ENCODE assay signal across 9 mouse cellular contexts in genomic region chr6:16221002-16221627, GRCm38 (mm10).
DNase-seq lines count a peak whose midpoint lies in the region; ATAC-seq and TF ChIP-seq lines count a peak whose summit lies in the region.
"Had no signal": no experiment of that assay in that cellular context is flagged by ENCODE, and none has a peak within 500 bp of the region (broad histone marks: within the 10 kb centered on the region; RNA-seq: fewer than 3 reads in every experiment).

No protein-coding gene starts in this region.

- no peak overlapping the region for H3K4me3 ChIP-seq in liver, embryonic 14.5 days (ENCODE audit: insufficient read depth in 1 of 2, low read depth in 2 of 2, low read length in 2 of 2)
- H3K4me3 ChIP-seq in embryonic facial prominence, embryonic 10.5 days, result no peak overlapping the region
- H3K4me3 ChIP-seq in hindbrain, embryonic 16.5 days (ENCODE audit: low read length), result no peak overlapping the region
- H3K4me3 ChIP-seq in lung, embryonic 16.5 days (ENCODE audit: low read length), result no peak overlapping the region
- H3K4me3 ChIP-seq: embryonic facial prominence, embryonic 12.5 days; limb, embryonic 13.5 days had no signal

- peak in 1 of 3 experiments; percentile 2 for DNase-seq in liver, embryonic 14.5 days (ENCODE audit: low read depth in 3 of 3, low spot score in 3 of 3)
- DNase-seq in liver, result no peak
- DNase-seq in R1 (ENCODE audit: low read depth, low spot score), result peak; percentile 52
- DNase-seq in embryonic facial prominence, embryonic 10.5 days (ENCODE audit: low spot score), result peak; percentile 19
- peak; percentile 39 for DNase-seq in splenic B cell, adult 2 months (ENCODE audit: low read depth, low spot score)

- no peak overlapping the region for H3K4me2 ChIP-seq in liver, embryonic 14.5 days (ENCODE audit: low read depth)
- H3K4me2 ChIP-seq in hindbrain, embryonic 16.5 days (ENCODE audit: low read length), result no peak overlapping the region
- H3K4me2 ChIP-seq in lung, embryonic 16.5 days (ENCODE audit: low read depth, low read length), result no peak overlapping the region
- H3K4me2 ChIP-seq: embryonic facial prominence, embryonic 12.5 days; limb, embryonic 13.5 days had no signal

- H3K9me3 ChIP-seq in liver, embryonic 14.5 days (ENCODE audit: control insufficient read depth, low read length), result no peaks in the 10 kb centered on the region
- H3K9me3 ChIP-seq in embryonic facial prominence, embryonic 10.5 days, result no peaks in the 10 kb centered on the region
- H3K9me3 ChIP-seq in hindbrain, embryonic 16.5 days (ENCODE audit: control insufficient read depth, low read length), result no peaks in the 10 kb centered on the region
- no peaks in the 10 kb centered on the region for H3K9me3 ChIP-seq in lung, embryonic 16.5 days (ENCODE audit: control insufficient read depth, low read length)
- H3K9me3 ChIP-seq: embryonic facial prominence, embryonic 12.5 days; limb, embryonic 13.5 days had no signal

- WGBS in liver, embryonic 14.5 days (ENCODE audit: insufficient replicate concordance), result 29% methylated on average over 3 of the region's 3 CpGs
- 38% methylated on average over 3 of the region's 3 CpGs for WGBS in embryonic facial prominence, embryonic 10.5 days
- 44% methylated on average over 3 of the region's 3 CpGs for WGBS in hindbrain, embryonic 16.5 days
- 29% methylated on average over 3 of the region's 3 CpGs for WGBS in lung, embryonic 16.5 days

- no peak overlapping the region for H3K9ac ChIP-seq in liver, embryonic 14.5 days (replicated peaks)
- no peak overlapping the region for H3K9ac ChIP-seq in hindbrain, embryonic 16.5 days (ENCODE audit: low read depth, low read length)
- H3K9ac ChIP-seq in lung, embryonic 16.5 days (ENCODE audit: low read length), result no peak overlapping the region
- H3K9ac ChIP-seq: embryonic facial prominence, embryonic 12.5 days; limb, embryonic 13.5 days had no signal

- TF ChIP-seq CTCF in liver, embryonic 14.5 days (IDR thresholded peaks at IDR 0.05; ENCODE audit: low read depth), result peak; percentile 35; the same call in 1 of the 2 replicates

- no peaks in the 10 kb centered on the region for H3K4me1 ChIP-seq in liver, embryonic 14.5 days (replicated peaks; ENCODE audit: control insufficient read depth in 2 of 2, insufficient read depth in 2 of 2, low read length in 1 of 2)
- H3K4me1 ChIP-seq in embryonic facial prominence, embryonic 10.5 days, result no peaks in the 10 kb centered on the region
- H3K4me1 ChIP-seq in hindbrain, embryonic 16.5 days (ENCODE audit: control insufficient read depth, insufficient read depth, low read depth, low read length), result no peaks in the 10 kb centered on the region
- H3K4me1 ChIP-seq in lung, embryonic 16.5 days (replicated peaks; ENCODE audit: control insufficient read depth, insufficient read depth, low read length), result no peaks in the 10 kb centered on the region
- H3K4me1 ChIP-seq: embryonic facial prominence, embryonic 12.5 days; limb, embryonic 13.5 days had no signal

- TF ChIP-seq EP300 in liver, embryonic 14.5 days (IDR thresholded peaks at IDR 0.05; ENCODE audit: low read depth), result no peak

- ATAC-seq in liver, embryonic 14.5 days (ENCODE audit: insufficient read depth), result no peak
- ATAC-seq in hindbrain, embryonic 16.5 days, result peak; percentile 64
- 0 out of 2 replicates have a peak, but pooled peaks have one; percentile 12 for ATAC-seq in lung, embryonic 16.5 days (ENCODE audit: low read depth)

- no peaks in the 10 kb centered on the region for H3K36me3 ChIP-seq in liver, embryonic 14.5 days (replicated peaks; ENCODE audit: control insufficient read depth, insufficient read depth, low read depth)
- no peaks in the 10 kb centered on the region for H3K36me3 ChIP-seq in embryonic facial prominence, embryonic 10.5 days (replicated peaks)
- H3K36me3 ChIP-seq in hindbrain, embryonic 16.5 days (ENCODE audit: control insufficient read depth, insufficient read depth, low read length), result no peaks in the 10 kb centered on the region
- no peaks in the 10 kb centered on the region for H3K36me3 ChIP-seq in lung, embryonic 16.5 days (ENCODE audit: control insufficient read depth, insufficient read depth, low read length)
- no peaks in the 10 kb centered on the region for H3K36me3 ChIP-seq in splenic B cell, adult 2 months (ENCODE audit: control insufficient read depth, insufficient read depth, low read length, poor library complexity, severe bottlenecking)
- H3K36me3 ChIP-seq: embryonic facial prominence, embryonic 12.5 days; limb, embryonic 13.5 days had no signal

- H3K27ac ChIP-seq in liver, embryonic 14.5 days, result no peak overlapping the region
- H3K27ac ChIP-seq in embryonic facial prominence, embryonic 10.5 days (replicated peaks), result no peak overlapping the region
- no peak overlapping the region for H3K27ac ChIP-seq in hindbrain, embryonic 16.5 days (ENCODE audit: low read depth, low read length)
- no peak overlapping the region for H3K27ac ChIP-seq in lung, embryonic 16.5 days (ENCODE audit: low read length)
- H3K27ac ChIP-seq: embryonic facial prominence, embryonic 12.5 days; limb, embryonic 13.5 days had no signal

- H3K27me3 ChIP-seq in liver, embryonic 14.5 days (ENCODE audit: control insufficient read depth, insufficient read depth, low read length), result no peaks in the 10 kb centered on the region
- H3K27me3 ChIP-seq in embryonic facial prominence, embryonic 10.5 days (replicated peaks; ENCODE audit: low read depth, poor library complexity, severe bottlenecking), result no peaks in the 10 kb centered on the region
- no peaks in the 10 kb centered on the region for H3K27me3 ChIP-seq in hindbrain, embryonic 16.5 days (replicated peaks; ENCODE audit: control insufficient read depth, insufficient read depth, low read length)
- H3K27me3 ChIP-seq in lung, embryonic 16.5 days (ENCODE audit: control insufficient read depth, insufficient read depth, low read depth, low read length), result no peaks in the 10 kb centered on the region
- no peaks in the 10 kb centered on the region for H3K27me3 ChIP-seq in splenic B cell, adult 2 months (ENCODE audit: control insufficient read depth, insufficient read depth, low read length, poor library complexity, severe bottlenecking)
- H3K27me3 ChIP-seq: embryonic facial prominence, embryonic 12.5 days; limb, embryonic 13.5 days had no signal
